Mouse (Mus musculus) right cerebral cortex, postnatal 4 days (tissue): Measurements from ENCODE around the gene 4930453N24Rik.

Source experiments
- DNase-seq: peaks from one replicate; pipeline ENCODE4 v3.0.0-alpha.2; 2022

4930453N24Rik gene

GRCm38 (mm10) chr16:64770521-64771430 lies at the start of gene 4930453N24Rik:
Gene 4930453N24Rik, minus strand, starts transcription at chr16:64771161.
- peak; percentile 86 for DNase-seq

DNA sequence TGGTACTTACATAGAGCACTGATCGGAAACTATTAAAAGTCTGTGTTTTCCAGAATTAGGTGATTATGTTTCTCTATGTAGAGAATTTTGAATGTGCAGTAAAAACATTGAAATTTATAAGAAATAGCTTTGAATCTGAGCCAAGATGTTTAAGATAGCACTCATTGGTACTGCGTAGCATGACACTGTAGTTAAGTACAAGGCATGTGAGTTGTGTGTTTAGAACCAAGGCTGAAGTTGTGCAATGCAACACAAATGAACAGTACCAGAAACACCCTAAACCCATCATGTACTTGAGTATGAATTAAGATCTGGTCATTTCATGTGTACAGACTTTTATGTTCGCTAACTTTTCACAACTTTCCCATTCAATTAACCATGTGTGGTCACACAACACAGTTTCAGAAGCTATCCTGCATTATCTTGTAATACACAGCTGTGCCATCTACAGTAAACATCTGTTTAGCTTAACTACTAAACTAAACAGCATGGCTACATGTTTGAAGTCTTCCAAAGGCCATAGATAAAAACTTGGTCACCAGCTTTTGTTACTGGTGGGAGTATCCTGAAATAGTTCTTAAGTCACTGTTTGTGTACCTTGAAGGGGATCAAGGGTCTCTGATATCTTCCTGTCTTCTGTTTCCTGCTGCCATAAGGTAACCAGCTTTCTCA lies 46.3 kb upstream of the 4930453N24Rik start:
- DNase-seq, result no peak

DNA sequence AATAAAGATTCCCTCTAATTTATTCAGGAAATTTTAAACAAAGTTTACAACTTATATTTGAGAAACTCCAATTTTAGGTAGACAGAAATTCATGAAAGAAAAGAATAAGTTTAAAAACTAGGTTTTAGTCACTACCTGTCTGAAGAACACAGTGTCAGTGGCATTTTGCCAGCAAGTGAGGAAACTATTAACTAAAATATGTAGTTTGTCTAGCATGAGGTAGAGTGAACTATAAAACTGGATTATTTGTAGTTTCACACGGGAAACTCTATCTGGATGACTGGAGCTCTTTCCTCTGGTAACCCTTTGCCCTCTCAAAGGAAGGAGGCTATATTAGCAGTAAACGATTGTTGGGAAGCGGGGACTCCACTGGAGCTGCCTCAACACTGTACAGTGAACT lies 32.1 kb upstream of the 4930453N24Rik start:
- no peak for DNase-seq

DNA sequence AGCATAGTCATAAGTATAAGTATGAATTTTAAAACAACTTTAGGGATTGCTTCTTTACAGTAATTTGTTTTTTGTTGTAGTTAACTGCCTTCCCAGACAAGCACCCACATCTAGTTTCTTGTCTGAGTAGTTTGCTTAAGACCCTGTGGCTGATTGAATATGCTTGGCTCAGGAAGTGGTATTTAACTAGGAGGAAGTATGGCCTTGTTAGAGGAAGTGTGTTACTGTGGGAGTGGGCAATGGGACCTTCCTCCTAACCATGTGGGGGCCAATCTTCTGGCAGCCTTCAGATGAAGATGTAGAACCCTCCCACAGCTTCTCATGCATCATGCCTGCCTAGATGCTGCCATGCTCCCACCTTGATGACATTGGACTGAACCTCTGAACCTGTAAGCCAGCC lies 30.7 kb upstream of the 4930453N24Rik start:
- no peak for DNase-seq

- DNase-seq, result no peak
Measured at GRCm38 (mm10) chr16:64800393-64800792, 29.4 kb upstream of the 4930453N24Rik start.

DNA sequence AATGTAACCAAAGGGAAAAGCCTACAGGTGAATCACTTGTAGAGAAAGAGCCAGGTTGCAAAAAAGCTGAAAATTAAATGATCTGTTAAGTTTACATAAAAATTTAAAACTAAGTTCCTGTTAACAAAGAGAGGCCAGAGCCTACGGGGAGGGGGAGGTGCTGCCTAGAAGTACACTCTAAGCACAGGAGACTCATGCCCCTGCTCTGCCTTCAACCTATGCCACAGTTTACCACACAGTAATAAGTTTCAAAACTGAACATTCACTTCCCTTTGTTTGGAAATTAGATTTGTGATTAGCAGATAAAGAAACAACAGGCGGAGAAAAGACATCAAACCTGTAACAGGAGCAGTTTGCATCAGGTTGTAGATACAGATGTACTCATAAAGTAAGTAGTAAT lies 23.8 kb upstream of the 4930453N24Rik start:
- DNase-seq, result no peak

DNA sequence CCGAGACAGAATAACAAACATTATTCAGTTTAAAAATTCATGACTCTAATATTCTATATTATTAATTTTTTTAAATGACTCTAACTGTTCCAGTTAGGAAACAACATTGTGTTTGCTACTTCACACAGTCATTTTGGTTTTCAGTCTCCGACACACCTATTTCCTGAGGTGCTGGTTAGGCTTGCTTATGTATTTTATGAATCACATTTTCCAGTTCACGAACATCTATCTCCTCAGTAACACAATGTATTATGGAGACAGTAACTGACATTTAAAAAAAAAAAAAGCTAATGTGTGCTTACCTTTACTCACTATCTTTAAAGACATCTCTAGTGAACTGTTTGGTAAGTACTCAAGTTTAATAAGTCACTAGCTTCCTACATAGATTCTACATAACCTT lies 18.7 kb upstream of the 4930453N24Rik start:
- DNase-seq, result no peak

DNA sequence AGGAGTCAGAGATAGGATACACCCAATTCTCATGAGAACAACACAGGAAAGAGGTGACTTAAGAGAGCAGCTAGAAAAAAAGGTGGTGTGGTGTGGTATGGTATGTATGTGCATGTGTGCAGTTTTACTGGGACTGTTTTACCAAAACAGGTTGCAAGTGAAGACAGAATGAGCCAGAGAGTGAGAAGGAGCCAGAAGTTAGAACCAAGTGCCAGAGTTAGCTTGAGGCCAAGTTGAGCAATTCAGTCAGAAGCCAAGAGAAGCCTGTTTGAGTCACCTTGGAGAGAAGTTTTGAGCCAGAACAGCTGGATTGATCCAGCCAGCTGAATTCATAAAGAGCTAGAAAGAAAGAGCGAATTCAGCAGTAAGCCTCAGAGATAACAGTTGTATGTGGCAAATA lies 4.6 kb upstream of the 4930453N24Rik start:
- no peak for DNase-seq

DNA sequence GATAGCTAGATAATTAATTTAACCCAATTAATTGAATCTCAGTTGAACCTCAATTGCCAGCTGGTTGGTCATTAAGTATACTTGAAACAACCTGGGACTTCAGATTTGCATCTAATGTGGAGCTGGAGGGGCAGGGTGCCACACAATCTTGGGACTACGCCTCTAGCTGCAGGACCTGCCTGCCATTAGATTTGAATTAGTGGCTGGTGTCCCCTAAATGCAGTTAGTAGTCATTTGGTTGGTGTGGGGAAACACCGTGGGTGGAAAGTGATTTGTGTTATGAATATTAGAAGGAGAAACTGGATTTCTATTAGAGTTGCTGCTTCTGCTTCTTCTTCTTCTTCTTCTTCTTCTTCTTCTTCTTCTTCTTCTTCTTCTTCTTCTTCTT lies 464 bp upstream of the 4930453N24Rik start:
- DNase-seq, result no peak

GRCm38 (mm10) chr16:64766696-64767300 lies 4.2 kb downstream of the 4930453N24Rik start:
- no peak for DNase-seq

GRCm38 (mm10) chr16:64759245-64759626 lies 11.7 kb downstream of the 4930453N24Rik start:
- DNase-seq, result no peak

GRCm38 (mm10) chr16:64758561-64759244 lies 12.3 kb downstream of the 4930453N24Rik start:
- no peak for DNase-seq

DNA sequence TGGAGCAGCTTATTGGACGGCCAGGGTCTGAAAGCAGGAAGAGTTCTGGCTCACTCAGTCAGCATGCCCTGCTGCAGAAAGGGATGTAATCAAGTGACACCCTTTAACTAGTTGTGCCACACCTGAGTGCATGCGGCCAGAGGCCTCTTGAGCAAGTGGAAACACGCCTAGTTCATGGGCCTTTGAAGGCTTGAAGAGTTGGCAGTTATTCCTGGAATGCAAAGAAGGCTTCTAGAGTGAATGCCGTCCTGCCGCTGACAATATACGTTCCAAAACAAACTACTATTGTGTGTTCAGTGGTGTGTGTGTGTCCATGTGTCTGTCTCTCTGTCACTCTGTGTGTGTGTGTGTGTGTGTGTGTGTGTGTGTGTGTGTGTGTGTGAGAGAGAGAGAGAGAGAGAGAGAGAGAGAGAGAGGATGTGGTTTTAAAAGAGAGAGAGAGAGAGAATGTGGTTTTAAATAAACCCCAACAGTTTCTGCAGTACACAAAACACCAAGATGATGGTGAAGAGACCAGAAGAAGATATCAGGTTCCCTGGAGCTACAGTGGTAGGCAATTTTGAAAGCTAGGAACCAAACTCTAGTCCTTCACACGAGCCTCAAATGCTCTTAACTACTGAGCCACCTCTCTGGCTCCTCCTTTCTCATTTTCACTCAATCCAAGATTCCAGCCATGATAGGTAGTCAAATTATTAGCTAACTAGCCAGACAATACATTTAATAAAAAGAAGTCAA lies 13.1 kb downstream of the 4930453N24Rik start:
- no peak for DNase-seq

DNA sequence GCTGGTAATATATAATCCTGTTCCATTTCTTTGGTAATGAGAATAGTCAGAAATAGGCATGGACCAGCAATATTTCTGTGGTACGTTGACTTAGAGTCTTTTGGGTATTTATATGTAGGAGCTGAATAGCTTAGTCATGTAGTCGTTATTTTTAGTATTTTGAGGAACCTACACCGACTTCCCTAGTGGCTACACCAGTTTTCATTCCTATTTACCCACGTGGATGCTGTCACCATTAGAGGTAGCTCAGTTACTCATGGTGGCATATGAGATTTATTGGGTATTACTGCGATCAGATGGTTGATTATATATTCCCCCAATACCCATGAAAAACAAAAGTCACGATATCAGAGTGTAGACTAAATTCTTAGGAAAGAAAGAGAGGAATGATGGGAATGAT lies 14.6 kb downstream of the 4930453N24Rik start:
- no peak for DNase-seq

DNA sequence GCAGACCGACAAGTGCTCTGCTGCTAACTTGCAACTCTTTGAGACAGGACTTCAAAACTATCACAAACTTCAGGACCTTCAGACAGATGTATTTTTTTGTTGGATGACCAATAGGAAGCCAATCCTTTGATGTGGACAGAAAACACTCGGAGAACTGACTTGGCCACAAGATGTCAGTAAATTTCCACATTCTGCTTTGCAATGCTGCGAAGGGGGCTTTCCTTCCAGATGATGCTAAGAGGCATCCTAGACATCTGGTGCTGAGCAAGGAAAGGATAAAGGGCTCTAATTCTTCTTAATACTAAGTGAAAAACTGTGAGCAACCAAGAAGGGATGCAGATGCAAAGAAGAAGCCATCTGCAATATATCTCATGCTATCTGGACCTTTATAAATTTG lies 16.2 kb downstream of the 4930453N24Rik start:
- DNase-seq, result no peak

GRCm38 (mm10) chr16:64753990-64754742 lies 16.8 kb downstream of the 4930453N24Rik start:
- no peak for DNase-seq

GRCm38 (mm10) chr16:64748237-64748636 lies 22.7 kb downstream of the 4930453N24Rik start:
- peak; percentile 90 for DNase-seq

GRCm38 (mm10) chr16:64745089-64745488 lies 25.9 kb downstream of the 4930453N24Rik start:
- DNase-seq, result no peak

- no peak for DNase-seq
Measured at GRCm38 (mm10) chr16:64737289-64737688, 33.7 kb downstream of the 4930453N24Rik start.

- peak; percentile 31 for DNase-seq
Measured at GRCm38 (mm10) chr16:64723273-64724057, 47.5 kb downstream of the 4930453N24Rik start.

GRCm38 (mm10) chr16:64721542-64721941 lies 49.4 kb downstream of the 4930453N24Rik start:
- no peak for DNase-seq
